In genomic region chr1:170622934-170623333, GRCm38 (mm10) we compare ENCODE assay signal across 10 mouse cellular contexts. TPM values are rescaled to one million over a fixed set of nuclear protein-coding genes. Genes with fewer than 3 reads are reported as not detected.
DNase-seq lines count a peak whose midpoint lies in the region; ATAC-seq and TF ChIP-seq lines count a peak whose summit lies in the region.
"Had no signal": no experiment of that assay in that cellular context is flagged by ENCODE, and none has a peak within 500 bp of the region (broad histone marks: within the 10 kb centered on the region; RNA-seq: fewer than 3 reads in every experiment).

No protein-coding gene starts in this region.

- peak; percentile 83 for DNase-seq in lung, postnatal 0 days (ENCODE audit: low spot score)
- DNase-seq in lung, adult 2 months, result no peak
- peak; percentile 81 for DNase-seq in c-Kit-positive CD71-positive TER-119-positive erythroid progenitor cells, embryonic 14.5 days (ENCODE audit: low spot score)
- DNase-seq in layer of hippocampus, adult 9-10 months (ENCODE audit: low spot score), result no peak
- no peak for DNase-seq in right cerebral cortex, postnatal 25 days
- DNase-seq in B cell, adult 2 months, result no peak
- DNase-seq: gastrocnemius, postnatal 14 days; kidney, postnatal 10 days had no signal

- no peak for TF ChIP-seq POLR2A in lung, adult 2 months (IDR thresholded peaks at IDR 0.05; ENCODE audit: borderline replicate concordance, extremely low read depth, low read depth, low read length)

- H3K9ac ChIP-seq in lung, postnatal 0 days (replicated peaks; ENCODE audit: low read depth), result no peak overlapping the region
- no peak overlapping the region for H3K9ac ChIP-seq in heart, embryonic 16.5 days (ENCODE audit: low read length)

- H3K27me3 ChIP-seq in lung, postnatal 0 days (replicated peaks; ENCODE audit: insufficient read depth, low read length), result no peaks in the 10 kb centered on the region
- no peaks in the 10 kb centered on the region for H3K27me3 ChIP-seq in heart, embryonic 16.5 days (ENCODE audit: control insufficient read depth, insufficient read depth, low read length)

- H3K27ac ChIP-seq in lung, postnatal 0 days (ENCODE audit: low read length), result no peak overlapping the region
- H3K27ac ChIP-seq in heart, embryonic 16.5 days (ENCODE audit: low read length), result peak overlapping the region; percentile 87

- no peaks in the 10 kb centered on the region for H3K4me1 ChIP-seq in lung, postnatal 0 days (ENCODE audit: insufficient read depth, low read depth, low read length)
- H3K4me1 ChIP-seq in lung, adult 2 months (ENCODE audit: control insufficient read depth, insufficient read depth, low read length), result no peaks in the 10 kb centered on the region
- H3K4me1 ChIP-seq in heart, embryonic 16.5 days (ENCODE audit: control insufficient read depth, insufficient read depth, low read length), result peaks cover 7% of the 10 kb centered on the region

- 22% methylated on average over 5 of the region's 5 CpGs for WGBS in lung, postnatal 0 days
- WGBS in lung, adult 2 months, result 13% methylated on average over 5 of the region's 5 CpGs
- WGBS in heart, embryonic 16.5 days, result 6% methylated on average over 5 of the region's 5 CpGs

- no peaks in the 10 kb centered on the region for H3K36me3 ChIP-seq in lung, postnatal 0 days (ENCODE audit: insufficient read depth, low read length)
- peaks cover 3% of the 10 kb centered on the region; the same call in 1 of the 2 replicates for H3K36me3 ChIP-seq in heart, embryonic 16.5 days (ENCODE audit: control insufficient read depth, insufficient read depth)

- no peak for TF ChIP-seq CTCF in lung, postnatal 0 days (IDR thresholded peaks at IDR 0.05)
- no peak for TF ChIP-seq CTCF in lung, adult 2 months (IDR thresholded peaks at IDR 0.05; ENCODE audit: insufficient read depth, low read length)

- TF ChIP-seq EP300 in lung, postnatal 0 days (IDR thresholded peaks at IDR 0.05), result peak; percentile 61

- H3K4me2 ChIP-seq in lung, postnatal 0 days (replicated peaks; ENCODE audit: low read depth, low read length), result no peak overlapping the region
- no peak overlapping the region for H3K4me2 ChIP-seq in heart, embryonic 16.5 days (ENCODE audit: low read depth, low read length)

- ATAC-seq in lung, postnatal 0 days, result peak; percentile 82
- ATAC-seq in heart, embryonic 16.5 days (replicated peaks; ENCODE audit: extremely low read depth, insufficient read depth, low FRiP score), result peak; percentile 97
- peak; percentile 98 for ATAC-seq in megakaryocyte-erythroid progenitor cell, adult 5-6 weeks (replicated peaks; ENCODE audit: low FRiP score, low TSS enrichment, poor library complexity, severe bottlenecking)

- no peak overlapping the region for H3K4me3 ChIP-seq in lung, postnatal 0 days (ENCODE audit: low read depth, low read length)
- H3K4me3 ChIP-seq in lung, adult 2 months (replicated peaks; ENCODE audit: extremely low read depth, low read depth, low read length), result no peak overlapping the region
- no peak overlapping the region for H3K4me3 ChIP-seq in heart, embryonic 16.5 days (ENCODE audit: low read length)

- no peaks in the 10 kb centered on the region; the same call in 1 of the 2 replicates for H3K9me3 ChIP-seq in lung, postnatal 0 days (ENCODE audit: low read length)
- H3K9me3 ChIP-seq in heart, embryonic 16.5 days (replicated peaks; ENCODE audit: control insufficient read depth, low read length), result peaks cover 8% of the 10 kb centered on the region

RNA-seq across cellular contexts. Expression of gene Olfml2b, which starts 21.4 kb away (rescaled TPM):
- polyA plus RNA-seq in lung, postnatal 0 days (2015; fragmentation: Nextera tagmentation; extraction: Ambion mirVana), result 23.3 and 26.0 TPM in 2 replicates
- 16.1 and 16.7 TPM in 2 replicates for polyA plus RNA-seq in lung, adult 2 months (2012; rRNA removed)
- polyA plus RNA-seq in heart, embryonic 16.5 days (2015; fragmentation: Nextera tagmentation; extraction: Ambion mirVana), result 29.5 and 30.2 TPM in 2 replicates
- not detected in 2 replicates for total RNA-seq in megakaryocyte-erythroid progenitor cell, adult 5-6 weeks (2014; fragmentation: Nextera tagmentation)
- 0.33 TPM in 1 of 2 replicates, not detected in the other for total RNA-seq in megakaryocyte-erythroid progenitor cell, adult 5-6 weeks (2017)

RNA-seq across cellular contexts. Expression of gene Nos1ap, which starts 33.3 kb away (rescaled TPM):
- polyA plus RNA-seq in lung, postnatal 0 days (2015; fragmentation: Nextera tagmentation; extraction: Ambion mirVana), result 8.0 and 9.9 TPM in 2 replicates
- 17.7 and 28.9 TPM in 2 replicates for polyA plus RNA-seq in lung, adult 2 months (2012; rRNA removed)
- 14.6 and 15.9 TPM in 2 replicates for polyA plus RNA-seq in heart, embryonic 16.5 days (2015; fragmentation: Nextera tagmentation; extraction: Ambion mirVana)
- 1.5 TPM in 2 replicates for total RNA-seq in megakaryocyte-erythroid progenitor cell, adult 5-6 weeks (2014; fragmentation: Nextera tagmentation)
- total RNA-seq in megakaryocyte-erythroid progenitor cell, adult 5-6 weeks (2017), result 2.5 TPM in 1 of 2 replicates, not detected in the other

Comparison
In these comparisons a context has a peak if more than half of its experiments do, and no peak if none do; other contexts are left out.
1. DNase-seq: peak in lung, postnatal 0 days (single experiment) and c-Kit-positive CD71-positive TER-119-positive erythroid progenitor cells, embryonic 14.5 days (single experiment); none in lung, adult 2 months (single experiment), layer of hippocampus, adult 9-10 months (single experiment), right cerebral cortex, postnatal 25 days (single experiment) and B cell, adult 2 months (0 of 2).
2. Peak in every context shown above with its lines, with median percentiles within 50 percentile points of each other: ATAC-seq.